Mouse (Mus musculus) retina, adult 2 months (tissue): Measurements from ENCODE around the gene Stx18.
A peak's percentile ranks its signal among the peaks of the same experiment; 100 is the strongest.

Source experiments
- DNase-seq: peaks from one replicate; pipeline ENCODE4 v3.0.0-alpha.2; 2012; ENCODE audit warnings: low read depth, low spot score

The Stx18 gene

GRCm38 (mm10) chr5:38136247-38136646, 97.7 kb downstream of the Stx18 start:
- DNase-seq = no peak

- no peak for DNase-seq
Measured at GRCm38 (mm10) chr5:38137163-38137562, 98.6 kb downstream of the Stx18 start.

- DNase-seq = no peak
Measured at GRCm38 (mm10) chr5:38140893-38141292, 102.4 kb downstream of the Stx18 start.

- no peak for DNase-seq
Measured at GRCm38 (mm10) chr5:38146524-38146923, 108.0 kb downstream of the Stx18 start.

GRCm38 (mm10) chr5:38151264-38151663, 112.7 kb downstream of the Stx18 start:
- DNase-seq = no peak

GRCm38 (mm10) chr5:38152201-38153108, 113.9 kb downstream of the Stx18 start:
- no peak for DNase-seq

GRCm38 (mm10) chr5:38153636-38154035, 115.1 kb downstream of the Stx18 start:
- no peak for DNase-seq

- DNase-seq = no peak
Measured at GRCm38 (mm10) chr5:38157481-38158020, 119.0 kb downstream of the Stx18 start.

GRCm38 (mm10) chr5:38158501-38158946, 120.0 kb downstream of the Stx18 start:
- DNase-seq = no peak

- DNase-seq = peak; percentile 25
Measured at GRCm38 (mm10) chr5:38158947-38159633, 120.5 kb downstream of the Stx18 start.

- DNase-seq = no peak
Measured at GRCm38 (mm10) chr5:38159634-38160413, 121.3 kb downstream of the Stx18 start, which contains the start of gene Nsg1. TSS of gene Nsg1 (minus strand) at chr5:38159907.

GRCm38 (mm10) chr5:38168497-38168896, 130.0 kb downstream of the Stx18 start:
- DNase-seq = no peak

- no peak for DNase-seq
Measured at GRCm38 (mm10) chr5:38173766-38174165, 135.2 kb downstream of the Stx18 start.

- DNase-seq = no peak
Measured at GRCm38 (mm10) chr5:38174256-38174912, 135.8 kb downstream of the Stx18 start.

- no peak for DNase-seq
Measured at GRCm38 (mm10) chr5:38184688-38185285, 146.2 kb downstream of the Stx18 start.

- DNase-seq = no peak
Measured at GRCm38 (mm10) chr5:38187006-38187405, 148.5 kb downstream of the Stx18 start.
